7 mouse cellular contexts compared by ENCODE assay signal in genomic region chr8:87037620-87038380, GRCm38 (mm10).
DNase-seq lines count a peak whose midpoint lies in the region.

No protein-coding gene starts in this region.

- DNase-seq in thymus, postnatal 4 days: peak; percentile 15
- DNase-seq in thymus, postnatal 0 days (ENCODE audit: low spot score): no peak
- peak; percentile 59 for DNase-seq in embryo, embryonic 10.5 days (ENCODE audit: low spot score)
- DNase-seq in heart, postnatal 4 days: peak; percentile 5
- peak; percentile 58 for DNase-seq in mesoderm, embryonic 11.5 days (ENCODE audit: low read depth, low spot score)
- no peak for DNase-seq in spleen, postnatal 14 days (ENCODE audit: low spot score in 2 of 2)
- no peak for DNase-seq in MN1 (ENCODE audit: low spot score)

Comparison
In these comparisons a context has a peak if more than half of its experiments do, and no peak if none do; other contexts are left out.
1. DNase-seq: peak in thymus, postnatal 4 days (single experiment), embryo, embryonic 10.5 days (single experiment), heart, postnatal 4 days (single experiment) and mesoderm, embryonic 11.5 days (single experiment); none in thymus, postnatal 0 days (single experiment), spleen, postnatal 14 days (0 of 2) and MN1 (single experiment).